Mouse (Mus musculus) skeletal muscle tissue, adult 2 months (tissue): ENCODE data around the gene Lrrc18.
A peak's percentile ranks its signal among the peaks of the same experiment; 100 is the strongest.

ENCODE experiments used
- DNase-seq: peaks from one replicate; pipeline ENCODE4 v3.0.0-alpha.2; 2012; ENCODE audit warnings: low read depth, low spot score

Lrrc18 gene

GRCm38 (mm10) chr14:32991082-32991481, at the start of gene Lrrc18:
Gene Lrrc18 (plus strand): TSS chr14:32991382.
- DNase-seq: no peak

GRCm38 (mm10) chr14:32947512-32947911, 43.7 kb upstream of the Lrrc18 start:
- DNase-seq: peak; percentile 82

- DNase-seq: peak; percentile 44
Observed at GRCm38 (mm10) chr14:32950312-32951301, 40.6 kb upstream of the Lrrc18 start.

- peak; percentile 24 for DNase-seq
Observed at GRCm38 (mm10) chr14:32956486-32956885, 34.7 kb upstream of the Lrrc18 start.

- DNase-seq: no peak
Observed at GRCm38 (mm10) chr14:32958671-32959070, 32.5 kb upstream of the Lrrc18 start.

- peak; percentile 66 for DNase-seq
Observed at GRCm38 (mm10) chr14:32960481-32960880, 30.7 kb upstream of the Lrrc18 start.

- DNase-seq: no peak
Observed at GRCm38 (mm10) chr14:32964742-32965141, 26.4 kb upstream of the Lrrc18 start.

- no peak for DNase-seq
Observed at GRCm38 (mm10) chr14:32970700-32971099, 20.5 kb upstream of the Lrrc18 start.

- DNase-seq: peak; percentile 12
Observed at GRCm38 (mm10) chr14:32984176-32984738, 6.9 kb upstream of the Lrrc18 start.

- no peak for DNase-seq
Observed at GRCm38 (mm10) chr14:32986659-32987058, 4.5 kb upstream of the Lrrc18 start.

GRCm38 (mm10) chr14:32994954-32995636, 3.9 kb downstream of the Lrrc18 start:
- peak; percentile 20 for DNase-seq

- DNase-seq: no peak
Observed at GRCm38 (mm10) chr14:32999511-32999910, 8.3 kb downstream of the Lrrc18 start.

- DNase-seq: no peak
Observed at GRCm38 (mm10) chr14:33000112-33000979, 9.2 kb downstream of the Lrrc18 start.

- no peak for DNase-seq
Observed at GRCm38 (mm10) chr14:33005114-33005513, 13.9 kb downstream of the Lrrc18 start.

- no peak for DNase-seq
Observed at GRCm38 (mm10) chr14:33007638-33008037, 16.5 kb downstream of the Lrrc18 start.

GRCm38 (mm10) chr14:33019050-33019449, 27.9 kb downstream of the Lrrc18 start:
- no peak for DNase-seq

- DNase-seq: peak; percentile 66
Observed at GRCm38 (mm10) chr14:33019606-33020005, 28.4 kb downstream of the Lrrc18 start.

GRCm38 (mm10) chr14:33030849-33031248, 39.7 kb downstream of the Lrrc18 start:
- DNase-seq: no peak

- no peak for DNase-seq
Observed at GRCm38 (mm10) chr14:33033424-33033823, 42.2 kb downstream of the Lrrc18 start.

- no peak for DNase-seq
Observed at GRCm38 (mm10) chr14:33035386-33035785, 44.2 kb downstream of the Lrrc18 start.

- DNase-seq: no peak
Observed at GRCm38 (mm10) chr14:33036811-33037210, 45.6 kb downstream of the Lrrc18 start.
